20 mouse cellular contexts compared by ENCODE assay signal in genomic region chr16:29597122-29597521, GRCm38 (mm10). TPM values are rescaled to one million over a fixed set of nuclear protein-coding genes. Genes with fewer than 3 reads are reported as not detected.
"Had no signal": no experiment of that assay in that cellular context is flagged by ENCODE, and none has a peak within 500 bp of the region (broad histone marks: within the 10 kb centered on the region; RNA-seq: fewer than 3 reads in every experiment).

No protein-coding gene starts in this region.

- H3K27ac ChIP-seq: lung, embryonic 15.5 days; macrophage; midbrain, embryonic 13.5 days; midbrain, embryonic 15.5 days; neural tube, embryonic 12.5 days; stomach, embryonic 15.5 days; stomach, postnatal 0 days had no signal

- H3K27me3 ChIP-seq: lung, embryonic 15.5 days; megakaryocyte, embryonic 14.5 days; midbrain, embryonic 13.5 days; midbrain, embryonic 15.5 days; neural tube, embryonic 12.5 days; stomach, embryonic 15.5 days had no signal

- H3K9ac ChIP-seq: lung, embryonic 15.5 days; midbrain, embryonic 13.5 days; midbrain, embryonic 15.5 days; neural tube, embryonic 12.5 days; stomach, embryonic 15.5 days had no signal

- ATAC-seq: lung, postnatal 0 days; midbrain, embryonic 13.5 days; midbrain, embryonic 15.5 days had no signal

- H3K4me3 ChIP-seq: lung, embryonic 15.5 days; megakaryocyte, embryonic 14.5 days; midbrain, embryonic 13.5 days; midbrain, embryonic 15.5 days; neural tube, embryonic 12.5 days; stomach, embryonic 15.5 days had no signal

- H3K9me3 ChIP-seq: lung, embryonic 15.5 days; megakaryocyte, embryonic 14.5 days; midbrain, embryonic 13.5 days; midbrain, embryonic 15.5 days; neural tube, embryonic 12.5 days; stomach, embryonic 15.5 days had no signal

- H3K4me2 ChIP-seq: lung, embryonic 15.5 days; midbrain, embryonic 11.5 days; midbrain, embryonic 13.5 days; midbrain, embryonic 15.5 days; neural tube, embryonic 12.5 days; stomach, embryonic 15.5 days had no signal

- H3K4me1 ChIP-seq: lung, embryonic 15.5 days; megakaryocyte, embryonic 14.5 days; midbrain, embryonic 13.5 days; midbrain, embryonic 15.5 days; neural tube, embryonic 12.5 days; stomach, embryonic 15.5 days had no signal

- DNase-seq: lung, adult 2 months; lung, postnatal 14 days; lung, postnatal 36 days; right cerebral cortex, postnatal 14 days; thymus, adult 2 months; thymus, postnatal 25 days; thymus, postnatal 4 days had no signal

RNA-seq across cellular contexts. Expression of gene Atp13a4, which starts 52.5 kb away (rescaled TPM):
- total RNA-seq: megakaryocyte progenitor cell, adult 5-6 weeks; neutrophil, adult 5-6 weeks had no signal
- polyA plus RNA-seq: spleen, adult 2 months had no signal
